Mouse (Mus musculus) neural tube, embryonic 14.5 days (tissue): ENCODE results near the gene Siva1. TPM values are rescaled to one million over a fixed set of nuclear protein-coding genes. Genes with fewer than 3 reads are reported as not detected.

ENCODE experiments used
- ATAC-seq: fragments of 200-750 bp; cut with Nextera tagmentation; 2 replicates; pipeline ENCODE4 v1.8.0; 2017; ENCODE audit warnings: low read depth, mild to moderate bottlenecking, moderate TSS enrichment, moderate library complexity
- H3K27ac ChIP-seq: fragments of 300-500 bp; sonication (generic); 2 replicates; pipeline ENCODE4 v1.5.1; 2014; ENCODE audit warnings: low read depth, mild to moderate bottlenecking, control low read depth, low read length, moderate library complexity, mixed read lengths
- H3K27me3 ChIP-seq: fragments of 300-500 bp; sonication (generic); 2 replicates; pipeline ENCODE4 v1.6.1; 2014; ENCODE audit warnings: low read length; ENCODE audit not compliant: control insufficient read depth, insufficient read depth
- H3K36me3 ChIP-seq: fragments of 300-500 bp; sonication (generic); 2 replicates; pipeline ENCODE4 v1.6.1; 2014; ENCODE audit warnings: low read length, mixed read lengths; ENCODE audit not compliant: control insufficient read depth, insufficient read depth
- H3K4me1 ChIP-seq: fragments of 300-500 bp; sonication (generic); 2 replicates; pipeline ENCODE4 v1.6.1; 2014; ENCODE audit warnings: low read length; ENCODE audit not compliant: control insufficient read depth, insufficient read depth
- H3K4me2 ChIP-seq: fragments of 300-500 bp; sonication (generic); 2 replicates; pipeline ENCODE4 v1.6.1; 2014; ENCODE audit warnings: mild to moderate bottlenecking, low read depth, low read length, control low read depth
- H3K4me3 ChIP-seq: fragments of 300-500 bp; sonication (generic); 2 replicates; pipeline ENCODE4 v1.5.1; 2014; ENCODE audit warnings: low read depth, low read length, control low read depth, mixed read lengths
- H3K9ac ChIP-seq: fragments of 300-500 bp; sonication (generic); replicated peaks from 2 replicates; pipeline ENCODE4 v1.6.1; 2014; ENCODE audit warnings: low read depth, mild to moderate bottlenecking, control low read depth, low read length, mixed read lengths
- H3K9me3 ChIP-seq: fragments of 300-500 bp; sonication (generic); 2 replicates; pipeline ENCODE4 v1.6.1; 2016; ENCODE audit warnings: low read length; ENCODE audit not compliant: control insufficient read depth
- WGBS: fragments of 180-500 bp; shearing (Covaris S2); extraction: QIAGEN DNeasy Blood & Tissue Kit; methylation state at CpG from one replicate; pipeline ENCODE4 v1.1.7; 2014; 5-methylcytosine and 5-hydroxymethylcytosine counted together
- polyA plus RNA-seq: library from polyadenylated mRNA; unstranded; fragments of >200 nt; fragmentation: Nextera tagmentation; extraction: Ambion mirVana; gene quantifications from 2 replicates; pipeline ENCODE4 v1.2.1, GENCODE M21; 2014

Siva1 gene
- polyA plus RNA-seq, 1 experiment from 2014 or later: 46.8 TPM

DNA sequence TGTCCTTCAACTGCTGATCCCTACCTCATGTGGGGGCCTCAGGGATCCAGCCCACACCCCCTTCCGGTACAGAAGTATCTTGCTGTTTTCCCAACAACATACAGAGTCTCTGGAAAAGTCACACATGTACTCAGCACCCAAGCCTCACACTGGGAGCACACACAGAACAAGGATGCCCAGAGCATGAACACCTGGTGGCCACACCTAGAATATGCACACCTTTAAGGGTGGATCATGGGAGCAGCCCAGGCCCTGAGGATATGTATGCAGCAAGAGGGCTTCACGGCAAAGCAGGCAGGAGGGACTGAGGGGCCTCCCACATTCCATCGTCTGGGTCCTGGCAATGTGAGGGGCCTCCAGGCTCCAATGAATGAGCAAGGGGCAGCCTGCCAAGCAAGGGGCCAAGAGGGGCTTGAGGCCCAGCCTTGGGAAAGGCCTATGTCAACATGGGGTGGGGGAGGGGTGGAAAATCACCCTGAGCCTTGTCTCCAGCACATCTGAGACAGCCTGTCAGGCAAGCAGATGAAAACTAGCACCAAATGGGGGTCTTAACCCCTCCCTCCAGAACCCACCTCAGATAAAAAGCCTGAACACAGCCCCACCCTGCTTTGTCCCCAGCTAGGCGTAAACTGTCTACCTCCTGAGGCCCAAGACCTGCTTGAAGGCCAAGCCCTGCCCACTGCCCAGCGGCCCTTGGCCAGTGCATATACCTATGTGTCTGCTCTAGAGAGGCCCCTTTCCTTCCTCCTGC, 16.3 kb downstream of the Siva1 start:
- Histone ChIP-seq H3K4me1 (peaks cover 53% of the 10 kb centered on the region), H3K27me3 (no peaks in the 10 kb centered on the region), H3K36me3 (peaks cover 58% of the 10 kb centered on the region), H3K9me3 (no peaks in the 10 kb centered on the region), H3K4me2 (peak overlapping the region; percentile 19; the same call in 1 of the 2 replicates), H3K9ac (no peak overlapping the region), H3K27ac (peak overlapping the region; percentile 70), H3K4me3 (no peak overlapping the region)
- 35% methylated on average over 5 of the region's 5 CpGs for WGBS
- ATAC-seq: peak; percentile 56

DNA sequence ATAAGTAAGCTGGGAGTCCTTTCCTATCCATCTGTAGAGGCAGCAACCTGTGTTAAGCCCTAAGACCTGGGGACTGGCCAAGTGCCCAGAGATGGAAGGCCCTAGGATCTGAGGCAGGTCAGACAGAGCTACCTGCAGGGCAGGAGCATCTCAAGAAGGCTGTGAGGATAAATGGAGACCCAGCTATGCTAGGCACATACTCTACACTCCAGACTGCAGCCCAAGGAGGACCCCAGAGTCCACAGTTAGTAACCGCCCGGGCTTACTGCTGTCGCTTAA, 16.8 kb downstream of the Siva1 start:
- no peak overlapping the region for H3K9ac ChIP-seq
- H3K4me3 ChIP-seq: no peak overlapping the region
- no peaks in the 10 kb centered on the region for H3K27me3 ChIP-seq
- H3K9me3 ChIP-seq: no peaks in the 10 kb centered on the region
- 86% methylated on average over 3 of the region's 3 CpGs for WGBS
- peaks cover 53% of the 10 kb centered on the region for H3K36me3 ChIP-seq
- peaks cover 58% of the 10 kb centered on the region for H3K4me1 ChIP-seq
- peak overlapping the region; percentile 62; the same call in 1 of the 2 replicates for H3K27ac ChIP-seq
- no peak for ATAC-seq
- H3K4me2 ChIP-seq: no peak overlapping the region

DNA sequence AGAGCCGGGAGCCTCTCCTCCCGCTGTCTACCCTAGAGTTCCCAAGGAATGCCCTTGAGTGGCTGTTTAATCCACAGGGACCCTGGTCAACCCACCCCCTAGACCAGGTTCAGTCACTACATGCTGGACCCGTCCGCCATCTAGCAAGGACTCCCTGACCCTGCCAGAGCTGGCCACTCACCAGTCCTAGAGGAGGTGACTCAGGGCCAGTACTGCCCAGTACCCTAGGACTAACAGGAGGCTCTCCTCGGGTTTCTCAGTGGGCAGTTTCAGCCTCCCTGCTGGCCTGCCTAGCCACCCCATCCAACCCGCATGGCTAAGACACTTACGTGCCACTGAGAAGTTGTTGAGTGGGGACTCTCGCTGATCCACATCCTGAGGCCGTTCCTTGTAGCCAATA, 17.4 kb downstream of the Siva1 start:
- 0 out of 2 replicates have a peak overlapping the region, but pooled peaks have one; percentile 88 for H3K27ac ChIP-seq
- no peak overlapping the region for H3K4me2 ChIP-seq
- 79% methylated on average over 9 of the region's 9 CpGs for WGBS
- no peaks in the 10 kb centered on the region for H3K9me3 ChIP-seq
- H3K4me3 ChIP-seq: no peak overlapping the region
- H3K9ac ChIP-seq: 0 out of 2 replicates have a peak overlapping the region, but pooled peaks have one; percentile 25
- H3K4me1 ChIP-seq: peaks cover 63% of the 10 kb centered on the region
- no peak for ATAC-seq
- no peaks in the 10 kb centered on the region for H3K27me3 ChIP-seq
- H3K36me3 ChIP-seq: peaks cover 47% of the 10 kb centered on the region

DNA sequence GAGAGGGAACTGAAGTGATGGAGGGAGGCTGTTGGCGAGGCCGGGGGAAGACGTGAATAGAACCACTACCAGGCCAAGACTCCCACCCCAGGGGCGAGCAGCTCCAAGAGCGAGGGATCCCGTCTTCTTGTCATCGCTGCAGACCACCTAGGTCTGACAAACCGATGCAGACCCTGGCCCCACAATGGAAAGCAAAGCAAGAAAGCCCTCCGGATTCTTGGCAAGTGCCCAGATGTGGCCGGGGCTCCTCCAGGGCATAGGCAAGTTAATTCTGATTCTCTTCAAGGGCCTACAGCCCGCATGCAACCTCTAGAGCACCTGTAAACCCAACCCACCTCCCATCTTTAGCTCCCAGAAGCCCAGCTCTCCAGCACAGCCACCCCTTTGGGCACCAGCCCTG, 18.8 kb downstream of the Siva1 start:
- no peak overlapping the region for H3K4me3 ChIP-seq
- H3K4me2 ChIP-seq: peak overlapping the region; percentile 24
- no peaks in the 10 kb centered on the region for H3K9me3 ChIP-seq
- peaks cover 40% of the 10 kb centered on the region for H3K36me3 ChIP-seq
- H3K4me1 ChIP-seq: peaks cover 76% of the 10 kb centered on the region
- H3K9ac ChIP-seq: 0 out of 2 replicates have a peak overlapping the region, but pooled peaks have one; percentile 37
- H3K27ac ChIP-seq: peak overlapping the region; percentile 88
- 62% methylated on average over 11 of the region's 11 CpGs for WGBS
- no peak for ATAC-seq
- no peaks in the 10 kb centered on the region for H3K27me3 ChIP-seq

DNA sequence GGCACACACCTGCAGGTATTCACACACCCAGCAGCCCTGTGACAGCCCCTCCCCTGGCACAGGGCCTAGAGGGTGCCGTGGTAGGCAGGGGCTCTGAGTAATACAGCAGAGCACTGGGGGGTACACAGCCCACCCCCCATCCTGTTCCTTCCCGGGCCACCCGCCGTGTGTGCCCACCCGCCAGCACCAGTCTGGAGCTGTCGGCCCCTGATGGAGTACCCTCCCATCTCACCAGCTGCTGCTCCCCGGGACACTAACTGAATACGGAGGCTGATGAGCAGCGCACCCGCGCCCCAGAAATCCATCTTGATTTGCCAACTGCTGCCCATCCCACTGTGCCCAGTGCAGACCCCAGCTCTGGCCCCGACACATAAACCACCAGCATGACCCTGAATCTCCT, 19.2 kb downstream of the Siva1 start:
- no peaks in the 10 kb centered on the region for H3K27me3 ChIP-seq
- peak overlapping the region; percentile 24 for H3K4me2 ChIP-seq
- peaks cover 78% of the 10 kb centered on the region for H3K4me1 ChIP-seq
- H3K9me3 ChIP-seq: no peaks in the 10 kb centered on the region
- no peak overlapping the region for H3K4me3 ChIP-seq
- 39% methylated on average over 12 of the region's 12 CpGs for WGBS
- ATAC-seq: peak; percentile 32
- peak overlapping the region; percentile 88 for H3K27ac ChIP-seq
- H3K9ac ChIP-seq: peak overlapping the region; percentile 37; the same call in 1 of the 2 replicates
- H3K36me3 ChIP-seq: peaks cover 40% of the 10 kb centered on the region

DNA sequence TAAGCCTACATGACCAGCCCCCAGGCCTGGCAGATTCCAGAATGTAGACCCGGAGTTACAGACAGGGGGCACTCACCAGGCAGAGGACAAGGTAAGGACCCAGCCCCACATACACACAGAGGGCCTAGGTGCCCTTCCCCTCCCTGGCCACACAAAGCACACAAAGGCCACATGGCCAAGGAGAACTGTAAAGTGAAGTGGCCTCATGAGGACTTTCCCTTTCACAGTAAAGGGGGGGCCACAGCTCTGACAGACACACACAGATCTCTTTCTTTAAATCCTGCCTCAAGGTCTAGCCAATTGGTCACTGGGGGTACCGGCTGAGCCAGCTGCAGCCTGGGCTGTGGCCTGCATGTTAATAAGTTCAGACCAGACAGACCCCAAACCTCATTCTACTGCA, 19.6 kb downstream of the Siva1 start:
- peak; percentile 28 for ATAC-seq
- H3K36me3 ChIP-seq: peaks cover 39% of the 10 kb centered on the region
- WGBS: 17% methylated on average over 2 of the region's 2 CpGs
- no peaks in the 10 kb centered on the region for H3K27me3 ChIP-seq
- H3K4me1 ChIP-seq: peaks cover 78% of the 10 kb centered on the region
- peak overlapping the region; percentile 88 for H3K27ac ChIP-seq
- H3K4me3 ChIP-seq: no peak overlapping the region
- no peaks in the 10 kb centered on the region for H3K9me3 ChIP-seq
- peak overlapping the region; percentile 24 for H3K4me2 ChIP-seq
- peak overlapping the region; percentile 28; the same call in 1 of the 2 replicates for H3K9ac ChIP-seq

DNA sequence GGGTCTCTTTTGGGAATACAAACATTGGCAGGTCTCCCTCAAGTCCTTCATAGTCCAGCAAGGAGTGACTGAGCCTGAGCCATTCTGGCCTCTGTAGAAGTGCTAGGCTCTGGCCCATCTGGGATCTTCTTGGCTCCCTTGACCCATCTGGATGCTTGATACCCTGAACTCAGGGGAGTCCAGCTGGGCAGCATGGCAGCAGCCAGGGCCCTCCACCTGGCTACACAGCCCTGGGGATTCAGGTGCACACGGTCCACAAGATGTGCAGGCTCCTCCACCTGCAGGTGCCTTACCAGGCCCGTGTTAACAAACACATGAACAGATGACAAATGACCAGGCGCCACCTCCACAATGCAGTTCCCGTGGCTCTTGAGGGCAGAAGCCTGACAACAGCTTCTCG, 20.2 kb downstream of the Siva1 start:
- WGBS: 24% methylated on average over 5 of the region's 5 CpGs
- ATAC-seq: no peak
- H3K4me2 ChIP-seq: peak overlapping the region; percentile 26; the same call in 1 of the 2 replicates
- H3K4me1 ChIP-seq: peaks cover 78% of the 10 kb centered on the region
- no peak overlapping the region for H3K4me3 ChIP-seq
- peaks cover 37% of the 10 kb centered on the region for H3K36me3 ChIP-seq
- H3K27me3 ChIP-seq: no peaks in the 10 kb centered on the region
- H3K27ac ChIP-seq: peak overlapping the region; percentile 88
- H3K9ac ChIP-seq: no peak overlapping the region
- no peaks in the 10 kb centered on the region for H3K9me3 ChIP-seq

DNA sequence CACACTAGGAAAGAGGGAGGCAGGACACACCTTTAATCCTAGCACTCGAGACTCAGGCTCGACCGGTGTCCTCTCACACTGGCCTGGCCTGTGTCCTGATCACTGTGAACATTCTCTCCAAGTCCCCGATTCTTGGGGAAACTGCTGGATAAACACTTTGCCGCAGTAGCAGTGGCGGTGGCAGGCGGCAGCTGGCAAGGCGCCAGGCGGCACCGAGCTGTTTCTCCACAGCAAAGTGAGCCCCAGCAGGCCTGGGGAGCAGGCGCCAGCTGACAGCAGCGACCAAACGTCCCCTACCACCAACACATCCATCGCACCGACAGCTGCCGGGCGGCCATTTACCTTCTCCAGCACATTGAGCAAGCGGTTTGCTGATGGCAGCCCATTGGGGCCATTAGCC, 21.0 kb downstream of the Siva1 start:
- WGBS: 24% methylated on average over 18 of the region's 18 CpGs
- peaks cover 35% of the 10 kb centered on the region; the same call in 1 of the 2 replicates for H3K36me3 ChIP-seq
- H3K4me2 ChIP-seq: peak overlapping the region; percentile 26; the same call in 1 of the 2 replicates
- H3K27ac ChIP-seq: peak overlapping the region; percentile 88
- H3K9ac ChIP-seq: peak overlapping the region; percentile 28; the same call in 1 of the 2 replicates
- no peak overlapping the region for H3K4me3 ChIP-seq
- no peaks in the 10 kb centered on the region for H3K27me3 ChIP-seq
- H3K4me1 ChIP-seq: peaks cover 76% of the 10 kb centered on the region
- ATAC-seq: peak; percentile 18; the same call in 1 of the 2 replicates
- H3K9me3 ChIP-seq: no peaks in the 10 kb centered on the region

DNA sequence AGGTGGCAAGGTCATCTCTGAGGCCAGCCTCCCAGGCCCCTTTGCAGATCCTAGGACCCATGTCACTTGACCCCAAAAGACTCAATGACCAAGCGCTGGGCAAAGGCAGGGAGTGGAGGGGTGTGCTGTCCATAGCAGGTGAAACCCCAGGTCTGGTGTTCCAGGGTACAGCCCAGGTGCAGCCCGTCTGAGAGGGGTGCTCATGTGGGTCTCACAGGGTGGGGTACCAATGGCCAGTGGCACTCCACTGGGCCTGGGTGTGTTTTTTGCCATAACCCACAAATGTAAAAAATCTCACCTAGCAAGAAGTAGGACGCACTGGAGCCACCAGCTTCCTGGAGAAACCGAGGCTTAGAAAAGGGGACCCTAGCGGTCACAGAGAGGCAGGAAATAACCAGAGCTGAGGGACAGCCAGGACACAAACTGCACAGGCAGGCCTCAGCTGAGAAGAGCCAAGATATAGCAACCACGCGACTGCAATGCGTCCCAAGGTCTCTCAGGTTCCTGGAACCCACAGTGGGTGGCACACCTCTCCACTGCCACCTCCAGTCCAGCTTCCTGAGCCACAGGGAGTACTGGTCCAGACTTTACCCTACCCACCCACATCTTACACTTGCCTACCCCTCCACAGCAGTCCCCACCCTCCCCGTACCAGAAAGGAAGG, 21.5 kb downstream of the Siva1 start:
- Histone ChIP-seq H3K4me1 (peaks cover 76% of the 10 kb centered on the region), H3K27ac (peak overlapping the region; percentile 88), H3K4me2 (no peak overlapping the region), H3K27me3 (no peaks in the 10 kb centered on the region), H3K9me3 (no peaks in the 10 kb centered on the region), H3K36me3 (peaks cover 33% of the 10 kb centered on the region; the same call in 1 of the 2 replicates), H3K9ac (peak overlapping the region; percentile 28; the same call in 1 of the 2 replicates), H3K4me3 (no peak overlapping the region)
- WGBS: 88% methylated on average over 9 of the region's 9 CpGs
- ATAC-seq: no peak
